Mouse (Mus musculus) MEL (cell line): ENCODE data around the gene Sfrp4. TPM values are rescaled to one million over a fixed set of nuclear protein-coding genes. Genes with fewer than 3 reads are reported as not detected.
A peak's percentile ranks its signal among the peaks of the same experiment; 100 is the strongest.

Source experiments
- DNase-seq: peaks from one replicate; pipeline ENCODE4 v3.0.0; 2011; ENCODE audit warnings: low read depth, low spot score
- H3K27ac ChIP-seq: 2 replicates; pipeline ENCODE4 v1.5.1; 2012; ENCODE audit warnings: low read depth, mild to moderate bottlenecking, control low read depth, low read length, moderate library complexity; ENCODE audit not compliant: control insufficient read depth
- H3K27me3 ChIP-seq, 2 experiments: fragments of 150-350 bp in 1 of 2; sonication (generic) in 1 of 2; 2 replicates each; pipeline ENCODE4 v1.6.1; 2012; ENCODE audit warnings: low read length in 2 of 2, mild to moderate bottlenecking in 2 of 2, improper control_type of control experiment in 1 of 2, moderate library complexity in 1 of 2; ENCODE audit not compliant: insufficient read depth in 2 of 2, control insufficient read depth in 1 of 2
- H3K36me3 ChIP-seq, 2 experiments: 2 replicates each; pipeline ENCODE4 v1.6.1; 2012 to 2014; ENCODE audit warnings: low read length in 2 of 2, improper control_type of control experiment in 1 of 2, inconsistent platforms in 1 of 2, mild to moderate bottlenecking in 1 of 2; ENCODE audit not compliant: insufficient read depth in 2 of 2, control insufficient read depth in 1 of 2
- H3K4me1 ChIP-seq, 2 experiments: fragments of 150-350 bp in 1 of 2; sonication (generic) in 1 of 2; 2 replicates each; pipeline ENCODE4 v1.6.1; 2012; ENCODE audit warnings: low read length in 2 of 2, improper control_type of control experiment in 1 of 2, mild to moderate bottlenecking in 1 of 2; ENCODE audit not compliant: insufficient read depth in 2 of 2, control insufficient read depth in 1 of 2
- H3K4me3 ChIP-seq, 2 experiments: fragments of 150-350 bp in 1 of 2; sonication (generic) in 1 of 2; 2 replicates each; pipeline ENCODE4 v1.5.1; 2012; ENCODE audit warnings: low read depth in 2 of 2, low read length in 2 of 2, mild to moderate bottlenecking in 2 of 2, moderate library complexity in 2 of 2, control low read depth in 1 of 2, improper control_type of control experiment in 1 of 2; ENCODE audit not compliant: control insufficient read depth in 1 of 2, insufficient read depth in 1 of 2
- H3K79me2 ChIP-seq: 2 replicates; pipeline ENCODE4 v1.6.1; 2012; ENCODE audit warnings: mild to moderate bottlenecking, low read length, moderate library complexity; ENCODE audit not compliant: control insufficient read depth, poor library complexity, insufficient read depth
- H3K9ac ChIP-seq: 2 replicates; pipeline ENCODE4 v1.6.1; 2012; ENCODE audit warnings: low read depth, mild to moderate bottlenecking, control low read depth, low read length, moderate library complexity; ENCODE audit not compliant: control insufficient read depth, poor library complexity, severe bottlenecking
- H3K9me3 ChIP-seq: fragments of 150-350 bp; sonication (generic); replicated peaks from 2 replicates; pipeline ENCODE4 v1.6.1; 2012; ENCODE audit warnings: mild to moderate bottlenecking, low read length, improper control_type of control experiment, moderate library complexity; ENCODE audit not compliant: insufficient read depth
- BHLHE40 ChIP-seq: IDR thresholded peaks from 2 replicates; pipeline ENCODE4 v1.6.1; 2012; ENCODE audit warnings: low read depth, mild to moderate bottlenecking, inconsistent platforms, low read length, improper control_type of control experiment, borderline replicate concordance
- CHD2 ChIP-seq: IDR thresholded peaks from 2 replicates; pipeline ENCODE4 v1.6.1; 2011; ENCODE audit warnings: low read length, improper control_type of control experiment
- CTCF ChIP-seq, 3 experiments: IDR thresholded peaks in 2 of 3; conservative IDR thresholded peaks in 1 of 3; 2 replicates each; pipeline ENCODE4 v1.5.1; 2011 to 2012; ENCODE audit warnings: low read length in 3 of 3, low read depth in 2 of 3, mild to moderate bottlenecking in 2 of 3, improper control_type of control experiment in 1 of 3, inconsistent platforms in 1 of 3, mixed read lengths in 1 of 3, moderate library complexity in 1 of 3; ENCODE audit not compliant: control insufficient read depth in 1 of 3, insufficient read depth in 1 of 3, poor library complexity in 1 of 3, severe bottlenecking in 1 of 3
- EP300 ChIP-seq, 2 experiments: IDR thresholded peaks; 2 replicates each; pipeline ENCODE4 v1.6.1; 2011; ENCODE audit warnings: improper control_type of control experiment in 2 of 2, low read length in 2 of 2, low read depth in 1 of 2, mild to moderate bottlenecking in 1 of 2
- ETS1 ChIP-seq: IDR thresholded peaks from 2 replicates; pipeline ENCODE4 v1.6.1; 2012; ENCODE audit warnings: low read depth, mild to moderate bottlenecking, inconsistent platforms, low read length, improper control_type of control experiment, moderate library complexity
- GATA1 ChIP-seq: IDR thresholded peaks from 2 replicates; pipeline ENCODE4 v1.6.1; 2011; ENCODE audit warnings: low read depth, low read length, improper control_type of control experiment
- KAT2A ChIP-seq: conservative IDR thresholded peaks from 2 replicates; pipeline ENCODE4 v1.6.1; 2012; ENCODE audit warnings: low read depth, low read length, improper control_type of control experiment, inconsistent platforms
- MAFK ChIP-seq: IDR thresholded peaks from 2 replicates; pipeline ENCODE4 v1.6.1; 2011; ENCODE audit warnings: low read depth, mild to moderate bottlenecking, low read length, improper control_type of control experiment, borderline replicate concordance
- MYB ChIP-seq: IDR thresholded peaks from 2 replicates; pipeline ENCODE4 v1.6.1; 2011; ENCODE audit warnings: mild to moderate bottlenecking, low read depth, low read length, improper control_type of control experiment
- MYC ChIP-seq: IDR thresholded peaks from 2 replicates; pipeline ENCODE4 v1.6.1; 2011; ENCODE audit warnings: low read depth, mild to moderate bottlenecking, low read length, improper control_type of control experiment, moderate library complexity
- POLR2AphosphoS5 ChIP-seq: IDR thresholded peaks from 2 replicates; pipeline ENCODE4 v1.6.1; 2012; ENCODE audit warnings: low read depth, borderline replicate concordance, mild to moderate bottlenecking, inconsistent platforms, low read length, moderate library complexity, mixed read lengths
- RAD21 ChIP-seq: IDR thresholded peaks from 2 replicates; pipeline ENCODE4 v1.6.1; 2011; ENCODE audit warnings: mild to moderate bottlenecking, low read depth, low read length, improper control_type of control experiment
- RCOR1 ChIP-seq: IDR thresholded peaks from 2 replicates; pipeline ENCODE4 v1.6.1; 2012; ENCODE audit warnings: low read depth, mild to moderate bottlenecking, inconsistent platforms, low read length, improper control_type of control experiment
- SIN3A ChIP-seq: IDR thresholded peaks from 2 replicates; pipeline ENCODE4 v1.6.1; 2012; ENCODE audit warnings: low read length, improper control_type of control experiment, inconsistent platforms
- SMC3 ChIP-seq: IDR thresholded peaks from 2 replicates; pipeline ENCODE4 v1.6.1; 2011; ENCODE audit warnings: low read depth, low read length, improper control_type of control experiment
- TAL1 ChIP-seq: IDR thresholded peaks from 2 replicates; pipeline ENCODE4 v1.6.1; 2012; ENCODE audit warnings: mild to moderate bottlenecking, inconsistent platforms, low read length, moderate library complexity, mixed read lengths
- TBP ChIP-seq: IDR thresholded peaks from 2 replicates; pipeline ENCODE4 v1.8.0; 2011; ENCODE audit warnings: low read depth, low read length, improper control_type of control experiment
- TCF12 ChIP-seq: IDR thresholded peaks from 2 replicates; pipeline ENCODE4 v1.6.1; 2014; ENCODE audit warnings: low read depth, mild to moderate bottlenecking, inconsistent platforms, low read length, improper control_type of control experiment, moderate library complexity
- UBTF ChIP-seq: IDR thresholded peaks from 2 replicates; pipeline ENCODE4 v1.6.1; 2012; ENCODE audit warnings: low read depth, mild to moderate bottlenecking, inconsistent platforms, low read length, improper control_type of control experiment, moderate library complexity, borderline replicate concordance; ENCODE audit not compliant: insufficient read depth
- USF2 ChIP-seq, 2 experiments: IDR thresholded peaks; 2 replicates each; pipeline ENCODE4 v1.6.1; 2011 to 2012; ENCODE audit warnings: improper control_type of control experiment in 2 of 2, low read length in 2 of 2, borderline replicate concordance in 1 of 2, inconsistent platforms in 1 of 2, low read depth in 1 of 2, mild to moderate bottlenecking in 1 of 2; ENCODE audit not compliant: insufficient read depth in 1 of 2
- ZC3H11A ChIP-seq: IDR thresholded peaks from 2 replicates; pipeline ENCODE4 v1.6.1; 2012; ENCODE audit warnings: low read depth, mild to moderate bottlenecking, inconsistent platforms, low read length, improper control_type of control experiment
- ZMIZ1 ChIP-seq: IDR thresholded peaks from 2 replicates; pipeline ENCODE4 v1.6.1; 2012; ENCODE audit warnings: low read depth, mild to moderate bottlenecking, inconsistent platforms, low read length, improper control_type of control experiment, moderate library complexity
- polyA plus RNA-seq, 2 experiments: library from polyadenylated mRNA; stranded (reverse) in 1 of 2; unstranded in 1 of 2; fragments of >175 nt in 1 of 2; fragments of >200 nt in 1 of 2; gene quantifications; 2 replicates each; pipeline versions ENCODE4 v1.2.1 to v1.2.4; 2012; ENCODE audit warnings: low replicate concordance in 2 of 2, low read depth in 1 of 2; ENCODE audit not compliant: insufficient read length in 2 of 2, insufficient read depth in 1 of 2, missing spikeins in 1 of 2
- total RNA-seq: library from RNA; depleted of rRNA; stranded (reverse); fragments of 300-350 nt; gene quantifications from 2 replicates; pipeline ENCODE4 v1.2.3, GENCODE M21; 2012

Sfrp4 gene
- total and polyA plus RNA-seq, 3 experiments = 0.19 TPM; not detected in 2

GRCm38 (mm10) chr13:19644225-19644624 lies 21.3 kb downstream of the Sfrp4 start:
- H3K27me3 ChIP-seq = no peaks in the 10 kb centered on the region; a peak in 1 of 4 replicates
- TF ChIP-seq CTCF (IDR thresholded peaks at IDR 0.05 in 2 of 3, conservative IDR thresholded peaks at IDR 0.05 in 1 of 3; ENCODE audit: control insufficient read depth in 1 of 3, insufficient read depth in 1 of 3, low read depth in 2 of 3, low read length in 3 of 3, poor library complexity in 1 of 3, severe bottlenecking in 1 of 3) = peak in 1 of 3 experiments; percentile 35; a peak in 2 of 6 replicates
- peak; percentile 40 for TF ChIP-seq SMC3
- TF ChIP-seq USF2 (IDR thresholded peaks at IDR 0.05; ENCODE audit: borderline replicate concordance in 1 of 2, insufficient read depth in 1 of 2, low read depth in 1 of 2, low read length in 2 of 2) = no peak
- peak; percentile 27 for TF ChIP-seq RAD21
- TF ChIP-seq UBTF = no peak
- no peaks in the 10 kb centered on the region for H3K79me2 ChIP-seq

GRCm38 (mm10) chr13:19649824-19650223 lies 26.9 kb downstream of the Sfrp4 start:
- Histone ChIP-seq H3K27me3 (no peaks in the 10 kb centered on the region; a peak in 1 of 4 replicates), H3K9me3 (no peaks in the 10 kb centered on the region), H3K27ac (no peak overlapping the region), H3K4me1 (0 out of 4 replicates have a peak, but pooled peaks cover 0 to 2% of the 10 kb centered on the region in 2 experiments), H3K9ac (no peak overlapping the region), H3K4me3 (no peak overlapping the region), H3K36me3 (peaks cover 0 to 6% of the 10 kb centered on the region in 2 experiments; a peak in 2 of 4 replicates), H3K79me2 (no peaks in the 10 kb centered on the region)
- TF ChIP-seq TBP (no peak), MAFK (peak; percentile 75; the same call in 1 of the 2 replicates), TCF12 (peak; percentile 93), GATA1 (peak; percentile 86), BHLHE40 (peak; percentile 54; the same call in 1 of the 2 replicates), KAT2A (no peak), SIN3A (0 out of 2 replicates have a peak, but pooled peaks have one; percentile 29), MYB (0 out of 2 replicates have a peak, but pooled peaks have one; percentile 20), TAL1 (peak; percentile 57), CHD2 (no peak), POLR2AphosphoS5 (no peak), ZC3H11A (no peak), ETS1 (peak; percentile 72), MYC (0 out of 2 replicates have a peak, but pooled peaks have one; percentile 54), RCOR1 (peak; percentile 86), USF2 (IDR thresholded peaks at IDR 0.05; ENCODE audit: borderline replicate concordance in 1 of 2, insufficient read depth in 1 of 2, low read depth in 1 of 2, low read length in 2 of 2) (no peak), EP300 (IDR thresholded peaks at IDR 0.05; ENCODE audit: low read depth in 1 of 2, low read length in 2 of 2) (peak; percentile 92), ZMIZ1 (no peak)
- peak; percentile 71 for DNase-seq

More at GRCm38 (mm10) chr13:19644225-19644624, 21.3 kb downstream of the Sfrp4 start:
- Histone ChIP-seq H3K4me3 (no peak overlapping the region), H3K4me1 (no peaks in the 10 kb centered on the region), H3K27ac (no peak overlapping the region), H3K36me3 (peaks cover 0 to under 1% of the 10 kb centered on the region in 2 experiments; a peak in 1 of 4 replicates), H3K9me3 (no peaks in the 10 kb centered on the region), H3K9ac (no peak overlapping the region)
- no peak for DNase-seq
